Mouse (Mus musculus) MEL (cell line): ENCODE measurements around the gene Kctd20.
A peak's percentile ranks its signal among the peaks of the same experiment; 100 is the strongest.

Source experiments
- CTCF ChIP-seq, 3 experiments: IDR thresholded peaks in 2 of 3; conservative IDR thresholded peaks in 1 of 3; 2 replicates each; pipeline ENCODE4 v1.5.1; 2011 to 2012; ENCODE audit warnings: low read length in 3 of 3, low read depth in 2 of 3, mild to moderate bottlenecking in 2 of 3, improper control_type of control experiment in 1 of 3, inconsistent platforms in 1 of 3, mixed read lengths in 1 of 3, moderate library complexity in 1 of 3; ENCODE audit not compliant: control insufficient read depth in 1 of 3, insufficient read depth in 1 of 3, poor library complexity in 1 of 3, severe bottlenecking in 1 of 3
- EP300 ChIP-seq, 2 experiments: IDR thresholded peaks; 2 replicates each; pipeline ENCODE4 v1.6.1; 2011; ENCODE audit warnings: improper control_type of control experiment in 2 of 2, low read length in 2 of 2, low read depth in 1 of 2, mild to moderate bottlenecking in 1 of 2
- MAFK ChIP-seq: IDR thresholded peaks from 2 replicates; pipeline ENCODE4 v1.6.1; 2011; ENCODE audit warnings: low read depth, mild to moderate bottlenecking, low read length, improper control_type of control experiment, borderline replicate concordance
- POLR2A ChIP-seq, 2 experiments: IDR thresholded peaks; 2 replicates each; pipeline ENCODE4 v1.6.1; 2011 to 2012; ENCODE audit warnings: low read length in 2 of 2, mild to moderate bottlenecking in 2 of 2, control low read depth in 1 of 2, improper control_type of control experiment in 1 of 2, low read depth in 1 of 2, moderate library complexity in 1 of 2; ENCODE audit not compliant: control insufficient read depth in 1 of 2, insufficient read depth in 1 of 2, poor library complexity in 1 of 2
- RAD21 ChIP-seq: IDR thresholded peaks from 2 replicates; pipeline ENCODE4 v1.6.1; 2011; ENCODE audit warnings: mild to moderate bottlenecking, low read depth, low read length, improper control_type of control experiment
- RCOR1 ChIP-seq: IDR thresholded peaks from 2 replicates; pipeline ENCODE4 v1.6.1; 2012; ENCODE audit warnings: low read depth, mild to moderate bottlenecking, inconsistent platforms, low read length, improper control_type of control experiment

DNA sequence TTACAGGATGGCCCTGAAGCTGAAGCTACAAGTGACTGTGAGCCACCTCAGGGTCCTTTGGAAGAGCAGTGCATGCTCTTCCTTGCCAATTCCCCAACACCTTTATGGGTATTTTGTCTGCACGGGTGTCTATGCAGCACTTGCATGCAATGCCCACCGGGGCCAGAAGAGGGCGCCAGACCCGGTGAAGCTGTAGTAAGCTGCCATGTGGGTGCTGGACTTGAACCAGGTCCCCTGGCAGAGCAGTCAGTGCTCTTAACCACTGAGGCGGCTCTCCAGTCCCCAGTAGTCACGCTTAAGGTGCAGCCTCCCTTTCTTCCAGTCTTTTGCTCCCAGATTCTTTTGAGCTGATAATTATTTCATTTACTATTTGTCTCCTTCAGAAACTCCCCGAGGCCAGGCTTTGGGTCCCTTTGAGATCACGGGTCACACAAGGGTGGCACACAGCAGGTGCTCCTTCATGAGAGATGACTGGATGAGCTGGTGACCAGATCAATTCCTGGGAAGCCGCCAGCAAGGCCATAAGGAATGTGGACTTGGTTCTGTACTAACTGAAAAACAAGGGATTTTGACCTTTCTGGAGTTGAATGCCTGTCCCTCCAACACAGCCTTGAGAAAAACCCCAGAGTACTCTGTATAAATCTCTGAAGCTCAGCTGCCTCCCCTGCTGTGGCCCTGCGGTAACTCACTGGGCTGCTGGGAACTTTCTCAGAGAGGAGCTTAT lies 15.0 kb upstream of the Kctd20 start:
- TF ChIP-seq RCOR1 (no peak), CTCF (IDR thresholded peaks at IDR 0.05 in 2 of 3, conservative IDR thresholded peaks at IDR 0.05 in 1 of 3; ENCODE audit: control insufficient read depth in 1 of 3, insufficient read depth in 1 of 3, low read depth in 2 of 3, low read length in 3 of 3, poor library complexity in 1 of 3, severe bottlenecking in 1 of 3) (peak; percentile 74 to 95 (median 90)), POLR2A (IDR thresholded peaks at IDR 0.05; ENCODE audit: control insufficient read depth in 1 of 2, insufficient read depth in 1 of 2, low read depth in 1 of 2, low read length in 2 of 2, poor library complexity in 1 of 2) (no peak), RAD21 (peak; percentile 35), EP300 (IDR thresholded peaks at IDR 0.05; ENCODE audit: low read depth in 1 of 2, low read length in 2 of 2) (no peak), MAFK (no peak)
